Mouse (Mus musculus) heart, adult 18-20 months (tissue): ENCODE results near the gene Kat14. TPM values are rescaled to one million over a fixed set of nuclear protein-coding genes. Genes with fewer than 3 reads are reported as not detected.
"Not testable (repeated sequence)": the region's sequence is repeated elsewhere in the genome, so short reads cannot be mapped to it uniquely, and the experiment has no call there.

ENCODE experiments used
- DNase-seq, 2 experiments: peaks; one replicate each; pipeline ENCODE4 v3.0.0; 2021 to 2022; ENCODE audit warnings: mixed read lengths in 1 of 2
- long read RNA-seq, 2 experiments: library from polyadenylated mRNA; stranded (forward); transcript quantifications; one replicate each; pipeline ENCODE4 v2.0.0; 2021
- total RNA-seq, 2 experiments: library from RNA; stranded (reverse); gene quantifications; 2 replicates each; pipeline ENCODE4 v1.2.3; 2021

Kat14 gene
- total RNA-seq, result 10 to 100 TPM; 27.4 to 27.5 TPM
- long read RNA-seq, experiment 1, transcript Kat14-201 (11 exons, 3,801 nt), result major isoform, 22 of 35 reads
- long read RNA-seq, experiment 1, partial matches to known transcripts, result 2 of 35 reads
- long read RNA-seq, experiment 1, other reads (novel, unspliced or antisense), result 8 of 35 reads
- long read RNA-seq, experiment 2, transcript Kat14-201 (11 exons, 3,801 nt), result major isoform, 7 of 17 reads
- long read RNA-seq, experiment 2, partial matches to known transcripts, result 1 of 17 reads
- long read RNA-seq, experiment 2, other reads (novel, unspliced or antisense), result 7 of 17 reads

DNA sequence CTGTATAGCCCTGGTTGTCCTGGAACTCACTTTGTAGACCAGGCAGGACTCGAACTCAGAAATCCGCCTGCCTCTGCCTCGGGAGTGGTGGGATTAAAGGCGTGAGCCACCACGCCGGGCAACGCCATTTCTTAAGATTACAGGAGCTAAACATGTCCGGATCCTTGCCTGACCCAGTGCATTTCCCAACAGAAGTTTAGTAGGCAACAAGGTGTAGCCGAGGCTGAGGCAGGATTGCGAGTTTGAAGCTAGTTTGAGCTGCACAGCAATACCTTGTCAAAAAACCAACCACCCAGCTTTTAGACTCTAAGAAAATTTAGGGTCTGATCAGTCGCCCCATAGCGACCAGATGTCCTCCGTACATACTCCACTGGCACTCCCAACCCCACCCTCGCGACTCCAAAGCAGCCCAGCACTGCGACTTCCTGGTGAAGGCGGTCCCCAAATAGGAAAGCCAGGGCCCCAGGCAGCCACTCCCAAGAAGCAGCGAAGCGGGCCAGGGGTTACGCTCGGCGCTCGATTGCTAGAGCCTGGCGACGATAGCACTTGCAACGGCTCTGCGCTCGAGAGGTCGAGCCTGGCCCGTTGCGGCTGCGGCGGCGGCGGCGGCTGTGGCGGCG is at the start of gene Kat14, which contains the start of gene Pet117:
TSS of gene Kat14 (plus strand) at position 584 of the 620 bp plus-strand sequence.
TSS of gene Pet117 (plus strand) at position 597 of the 620 bp plus-strand sequence.
- DNase-seq, result peak; percentile 98

DNA sequence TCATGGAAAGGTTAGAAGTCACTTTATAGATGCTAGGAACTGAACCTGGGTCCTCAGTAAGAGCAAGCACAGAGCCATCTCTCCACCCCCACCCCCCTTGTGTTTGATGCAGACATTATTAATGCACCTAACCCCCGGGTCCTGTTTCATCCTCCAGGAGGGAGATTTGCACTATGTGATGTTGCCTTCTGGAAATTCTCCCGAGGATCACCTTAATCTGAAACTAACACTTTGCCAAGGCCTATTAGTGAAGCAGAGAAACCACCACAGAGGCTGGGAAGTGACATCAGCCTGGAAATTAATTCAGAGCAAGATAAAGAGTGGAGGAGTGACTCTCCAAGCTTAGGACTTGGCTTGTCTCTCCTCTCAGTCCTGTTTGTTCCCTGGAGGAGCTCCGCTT is 44.6 kb upstream of the Kat14 start:
- no peak for DNase-seq

DNA sequence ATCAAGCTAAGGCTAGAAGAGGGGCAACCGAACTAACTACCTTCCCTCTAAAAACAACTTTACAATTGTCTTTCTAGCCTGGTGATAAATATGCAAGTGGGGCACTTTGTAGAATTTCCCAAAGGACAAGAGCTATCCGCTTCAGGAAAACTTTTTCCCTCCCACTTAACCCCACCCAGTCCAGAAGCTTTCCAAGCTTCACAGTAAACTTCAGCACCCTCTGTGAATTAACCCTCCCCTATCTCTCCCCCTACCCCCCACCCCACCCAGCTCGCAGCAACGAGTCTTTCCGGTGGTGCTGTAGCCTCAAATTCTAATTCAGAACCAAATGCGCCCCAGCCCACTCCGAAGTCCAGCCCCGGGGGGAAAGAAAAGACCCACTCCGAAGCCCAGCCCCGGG is 39.3 kb upstream of the Kat14 start:
- no peak for DNase-seq

DNA sequence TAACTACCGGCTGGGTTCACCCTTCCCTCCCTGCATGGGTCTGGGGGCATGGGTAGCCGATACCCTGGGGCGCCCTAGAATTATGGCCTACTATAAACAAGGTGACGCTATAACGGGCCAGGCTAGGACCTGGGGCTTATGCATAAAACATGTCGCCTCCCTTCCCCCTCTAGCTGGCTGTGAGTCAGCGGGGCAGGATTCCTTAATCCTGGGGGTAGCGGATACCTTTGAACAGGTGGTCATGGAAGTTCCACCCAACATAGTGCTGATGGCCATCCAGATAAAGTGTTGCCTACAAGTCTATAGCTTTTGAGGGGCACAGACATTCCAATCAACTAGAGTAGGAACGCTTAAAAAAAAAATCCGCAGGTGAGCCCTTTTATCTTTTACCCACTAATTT is 38.8 kb upstream of the Kat14 start:
- no peak for DNase-seq

DNA sequence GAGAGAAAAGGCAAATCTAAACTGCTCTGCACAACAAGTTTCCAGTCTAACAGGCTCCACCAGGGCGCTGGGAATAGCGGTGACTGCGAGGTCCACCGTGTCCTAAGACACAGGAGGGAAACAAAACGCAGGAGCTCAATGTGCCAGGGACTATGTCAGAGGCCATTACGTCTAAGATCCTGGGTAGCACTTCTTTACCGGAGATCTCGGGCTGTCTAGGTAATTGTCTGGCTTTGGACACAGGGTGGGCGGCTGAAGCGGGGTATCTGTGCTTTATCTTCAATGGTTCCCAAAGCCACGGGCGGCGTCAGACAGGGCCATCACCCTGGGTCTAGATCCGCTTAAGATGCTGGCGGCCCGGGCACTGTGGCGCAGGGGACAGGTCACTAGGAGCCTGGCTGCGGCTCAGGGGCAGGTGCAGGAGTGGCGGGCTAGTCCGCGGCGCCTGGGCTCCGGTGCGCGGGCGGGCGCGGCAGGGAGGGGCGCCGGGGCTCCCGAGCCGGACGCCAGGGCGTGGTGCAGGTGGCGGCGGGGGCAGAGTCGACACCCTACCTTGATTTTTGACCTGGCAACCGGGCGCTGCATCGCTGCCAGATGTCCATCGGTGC is 38.3 kb upstream of the Kat14 start:
- no peak for DNase-seq

DNA sequence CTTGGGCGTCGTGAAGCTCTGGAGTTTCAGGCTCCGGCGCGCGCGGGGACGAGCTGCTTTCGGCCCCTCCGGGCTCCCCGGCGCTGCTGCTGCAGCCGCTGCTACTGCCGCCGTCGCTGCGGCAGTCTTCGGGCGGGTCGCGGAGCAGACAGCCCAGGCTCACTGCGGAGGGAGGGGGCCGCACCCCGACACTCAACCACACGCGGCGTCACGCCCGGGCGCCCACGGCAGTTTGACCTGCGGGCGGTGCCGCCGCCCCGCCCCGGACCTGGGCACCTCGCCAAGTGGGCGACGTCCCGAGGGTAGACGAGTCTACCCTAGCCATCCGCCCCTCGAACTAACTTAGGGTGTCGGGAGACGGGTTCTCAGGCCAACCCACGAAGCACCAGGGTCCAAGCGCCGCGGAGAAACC is 37.8 kb upstream of the Kat14 start:
- no peak for DNase-seq

DNA sequence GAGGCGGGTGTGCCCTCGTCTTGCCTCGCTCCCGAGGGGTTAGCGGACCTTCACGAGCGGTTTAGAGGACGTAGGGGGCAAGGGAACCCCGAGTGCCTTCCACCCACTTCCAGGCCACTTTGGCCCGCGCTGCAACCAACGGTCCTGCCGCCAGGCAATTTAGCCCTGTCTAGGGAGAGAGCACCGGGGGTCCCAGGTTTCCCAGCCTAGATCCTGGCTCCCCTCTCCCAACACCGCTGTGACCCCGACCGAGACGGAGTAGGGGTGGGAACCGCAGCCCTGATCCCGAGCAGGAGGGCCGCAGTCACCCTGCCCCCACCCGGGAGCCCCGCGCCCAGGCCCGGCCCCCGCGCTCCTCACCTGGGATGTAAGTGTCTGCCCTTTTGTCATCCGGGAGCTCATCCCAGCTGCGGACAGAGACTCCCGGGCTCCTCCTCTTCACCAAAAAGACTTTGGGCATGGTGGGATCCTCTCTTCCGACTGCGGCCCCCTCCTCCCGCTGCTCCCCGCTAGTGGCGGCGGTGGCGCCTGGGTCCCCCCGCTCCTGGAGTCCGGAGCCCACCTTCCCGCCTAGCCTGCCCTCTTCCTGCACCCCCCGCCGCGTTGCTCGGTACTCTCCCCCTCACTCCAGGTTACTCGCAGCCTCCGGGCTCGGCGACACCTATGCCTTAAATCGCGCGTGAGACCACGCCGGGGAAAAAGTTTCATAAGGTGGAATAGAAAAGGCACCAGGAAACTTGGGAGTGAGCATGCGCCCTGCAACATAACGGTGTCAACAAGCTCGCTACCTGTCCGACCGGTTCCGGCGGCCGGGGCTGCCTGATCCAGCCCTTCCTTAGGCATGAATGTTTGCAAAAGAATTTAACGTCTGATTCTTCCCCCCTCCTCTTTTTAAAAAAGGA is 37.1 kb upstream of the Kat14 start, which contains the start of gene Ovol2:
TSS of gene Ovol2 (minus strand) at position 746 of the 902 bp plus-strand sequence.
- DNase-seq, result no peak

DNA sequence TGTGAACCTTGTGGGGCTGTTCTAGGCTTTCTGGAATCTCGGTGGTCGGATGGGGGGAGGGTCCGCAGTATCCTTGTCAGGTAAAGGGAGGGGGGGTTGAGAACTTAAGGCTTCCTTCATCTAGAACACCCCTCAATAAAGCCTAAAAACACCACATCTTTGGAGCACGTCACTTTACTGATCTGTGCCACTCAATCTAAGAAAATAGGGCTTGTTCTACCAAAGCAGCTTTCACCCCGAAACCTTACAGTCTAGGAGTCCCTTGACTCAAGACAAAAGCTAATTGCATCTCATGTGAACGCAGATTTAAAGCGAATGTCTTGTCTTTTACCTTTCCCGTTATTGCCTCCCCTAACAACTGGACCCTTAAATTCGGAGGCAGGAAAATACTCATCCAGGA is 36.3 kb upstream of the Kat14 start:
- DNase-seq, result no peak

DNA sequence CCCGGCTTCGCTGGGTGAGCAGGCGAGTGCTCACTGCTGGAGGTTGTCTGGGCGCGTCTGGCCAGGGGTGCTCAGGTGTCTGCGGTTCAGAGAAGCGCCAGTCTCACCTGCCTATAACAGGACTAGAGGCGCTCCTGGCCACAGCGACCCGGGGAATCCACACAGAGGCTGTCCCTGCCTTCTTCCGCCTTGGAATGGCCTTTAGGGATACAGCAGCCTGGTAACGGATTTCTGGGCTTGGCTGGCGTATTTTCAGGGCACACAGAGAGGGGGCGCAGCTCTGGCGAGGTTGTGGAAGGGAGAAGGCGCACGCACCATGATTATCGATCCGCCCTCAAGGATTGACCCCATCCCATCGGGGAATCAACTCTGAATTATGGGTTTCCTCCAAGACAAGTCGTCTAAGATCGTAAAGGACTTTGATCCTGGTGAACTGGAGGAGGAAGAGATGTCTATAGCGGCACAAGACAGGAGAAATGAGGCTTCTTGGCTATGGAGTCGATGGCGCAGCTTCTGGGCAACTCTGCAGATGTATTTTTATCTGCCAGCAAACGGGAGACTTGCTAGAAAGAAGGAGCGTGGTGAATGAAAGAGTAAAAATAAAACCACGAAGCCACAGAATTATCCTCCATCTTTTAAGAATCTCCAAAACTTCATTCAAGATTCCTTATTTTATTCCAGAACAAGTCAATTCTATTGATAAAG is 35.5 kb upstream of the Kat14 start:
- no peak for DNase-seq

DNA sequence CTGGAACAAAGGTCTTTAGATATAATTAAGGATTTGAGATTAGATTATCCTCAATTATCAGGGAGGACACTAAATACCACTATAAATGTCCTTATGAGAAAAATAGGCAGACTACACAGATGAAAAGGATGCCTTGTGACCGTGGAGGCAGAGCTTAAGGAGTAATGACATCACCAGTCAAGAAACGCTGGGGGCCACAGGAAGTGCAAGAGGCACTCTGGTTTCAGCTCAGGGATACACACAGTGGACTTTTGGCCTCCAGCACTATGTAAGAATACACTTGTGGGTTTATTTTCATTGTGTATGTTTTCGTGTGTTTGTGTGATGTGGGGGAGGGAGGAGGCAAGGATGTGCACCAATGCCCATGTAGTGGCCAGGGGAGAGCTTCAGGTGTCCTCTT is 31.6 kb upstream of the Kat14 start:
- no peak for DNase-seq

DNA sequence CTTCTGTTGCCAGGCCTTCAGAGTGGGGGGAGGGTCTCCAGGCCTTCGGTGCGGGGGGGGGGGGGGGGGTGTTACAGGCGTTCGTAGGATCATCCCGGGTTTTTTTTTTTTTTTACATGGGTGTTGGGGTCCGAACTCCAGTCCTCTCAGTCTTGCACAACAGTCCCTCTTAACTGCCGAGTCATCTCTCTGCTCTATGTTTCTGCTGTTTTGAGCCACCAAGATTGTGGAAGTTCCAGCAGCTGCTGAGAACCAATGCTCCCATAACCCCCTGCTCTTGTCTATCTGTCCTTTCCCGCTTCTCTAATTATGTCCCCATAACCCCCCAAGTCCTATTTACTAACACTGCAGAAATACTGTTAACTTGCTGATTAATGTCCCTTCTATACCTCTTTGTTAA is 31.1 kb upstream of the Kat14 start:
- peak in 1 of 2 experiments; percentile 11 for DNase-seq

DNA sequence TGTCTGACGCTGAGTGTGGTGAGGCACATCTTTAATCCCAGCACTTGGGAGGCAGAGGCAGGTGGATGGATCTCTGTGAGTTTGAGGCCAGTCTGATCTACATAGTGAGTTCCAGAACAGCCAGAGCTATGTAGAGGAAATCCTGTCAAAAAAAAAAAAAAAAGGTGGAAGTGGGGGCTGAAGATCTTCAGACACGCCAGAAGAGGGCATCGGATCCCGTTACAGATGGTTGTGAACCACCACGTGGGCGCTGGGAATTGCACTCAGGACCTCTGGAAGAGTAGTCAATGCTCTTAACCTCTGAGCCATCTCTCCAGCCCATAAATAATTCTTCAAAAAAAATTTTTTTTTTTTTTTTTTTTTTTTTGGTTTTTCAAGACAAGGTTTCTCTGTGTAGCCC is 30.6 kb upstream of the Kat14 start:
- DNase-seq, result not testable (repeated sequence)

DNA sequence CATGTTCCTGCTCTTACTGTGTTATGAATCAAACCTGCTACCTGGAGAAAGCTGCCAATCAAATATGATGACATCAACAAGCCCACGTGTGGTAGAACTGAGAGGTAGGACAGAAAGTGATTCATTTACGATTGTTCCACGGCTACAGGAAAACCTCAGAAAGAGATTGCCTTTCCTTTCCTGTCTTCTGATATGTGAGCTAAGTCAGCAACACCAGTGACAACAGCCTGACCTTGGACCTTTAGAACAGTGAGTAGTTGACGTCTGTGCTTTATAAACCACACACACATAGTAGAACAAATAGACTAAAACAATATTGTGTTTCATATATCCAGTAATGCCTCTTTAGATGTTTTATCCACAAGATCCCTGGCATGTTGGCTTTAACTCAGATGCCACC is 25.6 kb upstream of the Kat14 start:
- no peak for DNase-seq

DNA sequence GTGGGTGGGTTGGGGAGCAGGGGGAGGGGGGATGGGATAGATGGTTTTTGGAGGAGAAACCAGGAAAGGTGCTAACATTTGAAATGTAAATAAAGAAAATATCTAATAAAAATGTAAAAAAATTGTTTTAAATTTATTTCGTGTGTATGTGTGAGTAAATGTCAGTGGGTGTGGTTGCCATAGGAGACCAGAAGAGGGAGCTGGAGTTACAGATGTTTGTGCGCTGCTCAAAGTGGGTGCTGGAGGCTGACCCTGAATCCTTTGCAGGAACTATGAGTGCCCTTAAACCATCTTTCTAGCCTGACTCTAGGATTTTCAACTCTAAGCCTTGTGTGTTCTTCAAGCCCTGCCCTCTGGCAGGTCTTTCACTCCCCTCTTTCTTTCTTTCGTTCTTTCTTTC is 20.3 kb upstream of the Kat14 start:
- DNase-seq, result no peak

DNA sequence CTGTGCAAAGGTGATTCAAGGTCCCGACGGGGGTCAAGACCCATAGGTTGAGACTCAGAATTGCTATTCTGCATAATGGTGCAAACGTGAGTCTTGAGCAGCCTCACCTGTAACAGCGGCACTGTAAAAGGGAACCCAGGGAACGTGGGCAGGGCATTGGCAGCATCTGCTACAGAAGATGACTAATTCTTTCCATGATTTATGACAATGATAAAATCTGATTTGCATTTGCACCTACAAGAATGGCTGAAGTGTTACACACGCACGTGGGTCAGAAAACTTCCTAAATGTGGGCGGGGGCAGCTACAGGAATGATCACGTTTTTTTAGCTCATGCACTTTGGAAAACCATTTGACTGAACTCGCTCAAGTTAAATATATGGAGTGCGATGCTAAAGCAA is 15.9 kb upstream of the Kat14 start:
- no peak for DNase-seq

DNA sequence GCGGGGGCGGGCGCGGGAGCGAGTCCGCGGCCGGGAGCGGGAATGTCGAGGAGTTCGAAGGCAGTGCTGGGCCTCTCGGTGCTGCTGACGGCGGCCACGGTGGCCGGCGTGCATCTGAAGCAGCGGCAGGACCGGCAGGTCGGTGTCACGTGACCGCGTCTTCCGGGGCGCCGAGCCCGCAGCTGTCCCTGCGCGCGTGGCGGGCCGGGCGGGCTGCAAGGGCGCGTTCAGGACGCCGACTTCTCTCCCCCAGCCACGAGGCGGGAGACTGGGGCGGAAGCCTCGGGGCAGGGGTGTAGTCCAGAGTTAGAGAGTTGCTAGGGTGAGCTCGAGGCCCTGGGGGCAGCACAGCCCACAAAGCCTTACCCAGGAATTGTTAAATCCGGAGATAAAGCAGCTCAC is 238 bp downstream of the Kat14 start:
- no peak for DNase-seq

DNA sequence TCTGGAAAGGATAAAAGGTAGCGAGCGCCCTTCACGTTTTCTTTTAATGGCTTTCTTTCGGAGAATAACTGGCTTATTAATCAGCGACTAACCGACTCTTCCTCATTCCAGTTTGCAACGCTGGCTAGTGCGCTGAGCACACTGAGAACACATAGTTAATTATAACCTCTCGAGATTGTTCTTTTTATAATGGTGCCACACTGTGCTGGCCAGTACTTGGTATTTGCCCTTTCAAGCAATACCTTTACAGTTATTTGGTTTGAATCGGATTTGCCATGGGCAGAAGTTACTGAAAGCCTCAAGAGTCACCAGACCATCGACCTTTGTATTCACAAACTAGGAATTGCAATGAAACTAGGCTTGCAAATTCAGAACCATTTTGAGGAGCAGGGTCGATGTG is 728 bp downstream of the Kat14 start:
- DNase-seq, result peak in 1 of 2 experiments; percentile 36

DNA sequence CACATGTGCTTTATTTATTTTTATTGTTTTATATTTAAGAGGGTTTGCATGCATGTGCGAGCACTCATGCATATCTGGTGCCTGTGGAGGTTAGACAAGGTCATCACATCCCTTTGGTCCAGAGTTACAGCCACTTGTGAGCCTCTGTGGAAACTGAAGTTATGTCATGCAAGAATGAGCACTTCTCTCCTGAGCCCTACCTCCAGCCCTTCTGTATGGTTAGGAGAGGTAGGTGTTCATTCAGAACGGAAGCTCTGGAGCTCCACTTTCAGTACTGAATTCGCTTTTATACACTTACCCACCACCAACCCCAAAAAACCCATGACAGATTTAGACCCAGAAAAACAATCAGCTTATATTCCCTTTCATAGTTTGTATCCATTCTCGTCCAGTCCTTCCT is 2.8 kb downstream of the Kat14 start:
- DNase-seq, result no peak

DNA sequence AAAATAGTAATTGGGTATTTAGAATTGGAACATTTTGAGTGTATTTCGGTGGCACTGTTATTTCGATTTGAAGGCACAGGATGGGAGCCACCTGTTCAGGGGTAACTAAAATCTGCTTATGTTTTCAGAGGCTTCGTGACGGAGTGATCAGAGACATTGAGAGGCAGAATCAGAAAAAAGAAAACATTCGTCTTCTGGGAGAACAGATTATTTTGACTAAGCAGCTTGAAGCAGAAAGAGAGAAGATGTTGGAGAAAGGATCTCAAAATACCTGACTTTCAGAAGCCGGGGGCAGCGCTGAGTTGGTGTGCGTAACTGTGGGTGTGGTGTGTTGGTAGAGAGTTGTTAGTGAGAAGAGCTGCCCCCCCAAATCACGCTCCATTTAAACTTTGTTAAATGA is 4.3 kb downstream of the Kat14 start:
- DNase-seq, result no peak

DNA sequence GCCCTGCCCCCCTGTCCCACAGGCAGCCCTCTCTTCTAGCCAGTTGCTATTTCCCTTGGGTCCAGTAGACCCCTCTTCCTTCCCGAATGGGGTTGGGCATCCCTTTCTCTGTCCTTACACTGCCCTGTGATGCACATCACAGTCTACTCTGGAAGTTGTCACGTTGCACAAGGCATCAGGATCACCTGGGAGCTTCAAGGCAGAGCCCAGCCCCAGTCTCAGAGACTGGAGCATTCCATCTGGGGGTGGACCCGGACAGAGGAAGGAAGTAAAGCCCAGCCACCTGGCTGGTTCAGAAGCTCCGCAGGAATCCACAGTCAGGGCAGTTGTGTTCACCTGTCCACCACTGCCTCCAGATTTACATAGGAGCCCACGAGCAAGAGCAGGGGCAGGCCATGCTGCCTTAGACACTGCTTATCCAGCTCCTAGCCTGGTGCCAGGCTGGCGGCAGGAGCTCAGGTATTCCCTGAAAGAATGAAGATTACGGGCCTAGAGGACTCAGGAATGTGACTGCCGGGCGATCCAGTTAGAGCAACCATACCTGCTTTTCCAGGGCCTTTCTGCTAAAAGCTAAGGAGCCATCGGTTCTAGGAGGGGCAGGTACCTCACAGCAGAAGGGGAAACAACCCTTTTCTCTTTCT is 6.4 kb downstream of the Kat14 start:
- DNase-seq, result no peak

DNA sequence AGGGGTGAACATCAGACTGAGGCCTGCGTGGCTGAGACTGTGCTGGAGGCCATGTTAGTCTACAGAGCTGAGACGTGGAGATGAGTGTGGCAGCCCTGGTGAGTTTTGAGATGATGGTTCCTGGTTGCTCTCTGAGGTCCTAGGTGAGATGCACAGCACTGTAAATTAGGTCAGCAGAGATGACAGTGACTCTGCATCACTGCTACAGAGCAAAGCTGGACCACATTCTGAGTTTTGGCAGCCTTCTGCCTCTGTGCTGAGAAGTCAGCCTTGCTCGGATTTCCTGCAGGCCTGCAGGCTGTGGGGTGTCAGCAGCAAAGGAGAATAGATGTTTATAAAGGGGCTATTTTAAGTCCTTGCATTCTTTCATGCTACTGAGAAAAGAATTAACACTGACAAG is 12.5 kb downstream of the Kat14 start:
- DNase-seq, result no peak
